Mouse (Mus musculus) stomach, postnatal 0 days (tissue): ENCODE results near the gene Isy1.

Source experiments
- CTCF ChIP-seq: IDR thresholded peaks from 2 replicates; pipeline ENCODE4 v1.5.1; 2016; ENCODE audit warnings: antibody characterized with exemption, low read depth, mild to moderate bottlenecking, moderate library complexity
- EP300 ChIP-seq: optimal IDR thresholded peaks from 2 replicates; pipeline ENCODE3; 2016; ENCODE audit warnings: antibody characterized with exemption

DNA sequence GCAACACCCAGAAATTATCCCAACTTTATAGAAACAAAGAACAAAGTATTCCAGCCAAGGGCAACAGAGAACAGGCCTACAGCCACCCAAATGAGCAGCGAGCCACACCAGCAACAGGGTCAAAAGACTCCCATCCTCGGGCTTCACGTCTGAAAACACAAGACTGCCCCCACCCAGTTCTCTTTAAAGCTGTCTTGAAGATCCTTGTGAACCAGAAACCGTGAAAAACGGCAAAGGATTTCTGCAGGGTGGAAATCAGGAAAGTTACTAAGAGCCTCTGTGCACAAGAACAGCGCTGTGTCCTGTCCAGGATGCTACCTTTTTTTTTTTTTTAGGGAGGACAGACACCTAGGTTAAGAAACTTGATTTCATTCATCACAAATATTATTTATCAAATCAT is 28.3 kb downstream of the Isy1 start:
- no peak for TF ChIP-seq EP300
- no peak for TF ChIP-seq CTCF
